Mouse (Mus musculus): ENCODE data around the gene Rab24.

DNA sequence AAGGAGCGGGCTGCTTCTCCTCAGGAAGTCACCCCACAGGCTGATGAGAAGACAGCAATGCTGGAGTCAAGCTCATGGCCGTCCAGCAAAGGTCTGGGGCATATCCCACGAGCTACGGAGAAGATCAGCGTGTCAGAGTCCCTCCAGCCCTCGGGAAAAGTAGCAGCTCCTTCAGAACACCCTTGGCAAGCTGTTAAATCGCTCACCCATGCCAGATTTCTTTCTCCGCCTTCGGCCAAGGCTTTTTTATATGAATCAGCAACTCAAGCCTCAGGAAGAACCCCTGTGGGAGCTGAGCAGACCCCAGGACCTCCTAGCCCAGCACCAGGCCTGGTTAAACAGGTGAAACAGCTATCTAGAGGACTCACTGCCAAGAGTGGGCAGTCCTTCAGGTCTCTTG lies 8.7 kb downstream of the Rab24 start:
- TF ChIP-seq CTCF (conservative IDR thresholded peaks at IDR 0.05; ENCODE audit: insufficient read depth, insufficient read length, low read depth, low read length) (no peak), POLR2A (IDR thresholded peaks at IDR 0.05; ENCODE audit: low read depth, low read length) (no peak)
